Mouse (Mus musculus): ENCODE data around the gene Lamtor2.
A peak's percentile ranks its signal among the peaks of the same experiment; 100 is the strongest.

- TF ChIP-seq RCOR1 (IDR thresholded peaks at IDR 0.05; ENCODE audit: low read depth, low read length) (no peak), SMC3 (IDR thresholded peaks at IDR 0.05; ENCODE audit: low read depth, low read length) (no peak), ZKSCAN1 (IDR thresholded peaks at IDR 0.05; ENCODE audit: low read depth, low read length) (no peak), CTCF (IDR thresholded peaks at IDR 0.05 in 2 of 3, conservative IDR thresholded peaks at IDR 0.05 in 1 of 3; ENCODE audit: control insufficient read depth in 1 of 3, insufficient read depth in 1 of 3, low read depth in 2 of 3, low read length in 3 of 3, poor library complexity in 1 of 3, severe bottlenecking in 1 of 3) (no peak), MEF2A (IDR thresholded peaks at IDR 0.05; ENCODE audit: extremely low read depth, insufficient replicate concordance, low read depth, low read length, poor library complexity, severe bottlenecking) (no peak), POLR2A (IDR thresholded peaks at IDR 0.05; ENCODE audit: control insufficient read depth in 1 of 2, insufficient read depth in 1 of 2, low read depth in 1 of 2, low read length in 2 of 2, poor library complexity in 1 of 2) (0 out of 4 replicates have a peak, but pooled peaks have one; percentile 8 to 30), NELFE (IDR thresholded peaks at IDR 0.05; ENCODE audit: low read depth, low read length) (no peak)
These were observed 38.4 kb downstream of the Lamtor2 start for GRCm38 (mm10) chr3:88514231-88515094.

Data from MEL (cell line).